Mouse (Mus musculus) mouse trophoblast stem cell (cell line): ENCODE results near the gene Gm28372.
"Not testable (repeated sequence)": the region's sequence is repeated elsewhere in the genome, so short reads cannot be mapped to it uniquely, and the experiment has no call there.

Experiments
- in situ Hi-C, 2 experiments: fragments of 300-500 bp; cut with MseI, MboI; formaldehyde crosslinking; loops; 2 replicates in 1 of 2; 3 replicates in 1 of 2; pipeline ENCODE4 v1.15.1; 2025

Gm28372 gene

GRCm38 (mm10) chr2:130404939-130405338 is at the start of gene Gm28372, which contains the start of gene 1700020A23Rik:
Gene Gm28372 (plus strand): TSS chr2:130405239.
Gene 1700020A23Rik (plus strand): TSS chr2:130405259.
- in situ Hi-C loops = no loop called here

- in situ Hi-C loops = no loop called here
Measured at GRCm38 (mm10) chr2:130357551-130357950, 47.5 kb upstream of the Gm28372 start.

GRCm38 (mm10) chr2:130358852-130359251 is 46.2 kb upstream of the Gm28372 start:
- in situ Hi-C loops = no loop called here

GRCm38 (mm10) chr2:130362511-130363026 is 42.5 kb upstream of the Gm28372 start:
- in situ Hi-C loops = no loop called here

- in situ Hi-C loops = loop anchor here in 1 of 2 experiments (5.0 kb wide), 1 partner anchor 73 kb away; no protein-coding TSS in a partner anchor
Measured at GRCm38 (mm10) chr2:130365211-130366094, 39.6 kb upstream of the Gm28372 start.

GRCm38 (mm10) chr2:130367386-130367785 is 37.7 kb upstream of the Gm28372 start:
- in situ Hi-C loops = loop anchor here in 1 of 2 experiments (5.0 kb wide), 1 partner anchor 75 kb away; no protein-coding TSS in a partner anchor

- in situ Hi-C loops = not testable (repeated sequence)
Measured at GRCm38 (mm10) chr2:130373026-130373425, 32.0 kb upstream of the Gm28372 start.

- in situ Hi-C loops = no loop called here
Measured at GRCm38 (mm10) chr2:130374951-130375350, 30.1 kb upstream of the Gm28372 start.

GRCm38 (mm10) chr2:130383205-130383604 is 21.8 kb upstream of the Gm28372 start:
- in situ Hi-C loops = no loop called here

- in situ Hi-C loops = no loop called here
Measured at GRCm38 (mm10) chr2:130383895-130384294, 21.1 kb upstream of the Gm28372 start.

- in situ Hi-C loops = no loop called here
Measured at GRCm38 (mm10) chr2:130386212-130386611, 18.8 kb upstream of the Gm28372 start.

- in situ Hi-C loops = no loop called here
Measured at GRCm38 (mm10) chr2:130388796-130389195, 16.2 kb upstream of the Gm28372 start.

GRCm38 (mm10) chr2:130390993-130391625 is 13.9 kb upstream of the Gm28372 start:
- in situ Hi-C loops = no loop called here

- in situ Hi-C loops = no loop called here
Measured at GRCm38 (mm10) chr2:130392836-130393235, 12.2 kb upstream of the Gm28372 start.

GRCm38 (mm10) chr2:130395696-130396095 is 9.3 kb upstream of the Gm28372 start:
- in situ Hi-C loops = no loop called here

- in situ Hi-C loops = no loop called here
Measured at GRCm38 (mm10) chr2:130397186-130397985, 7.7 kb upstream of the Gm28372 start, which contains the start of gene Cpxm1. Gene Cpxm1 (minus strand): TSS chr2:130397574.

- in situ Hi-C loops = no loop called here
Measured at GRCm38 (mm10) chr2:130398091-130398490, 6.9 kb upstream of the Gm28372 start.

GRCm38 (mm10) chr2:130400046-130400445 is 5.0 kb upstream of the Gm28372 start:
- in situ Hi-C loops = no loop called here

GRCm38 (mm10) chr2:130401891-130402290 is 3.1 kb upstream of the Gm28372 start:
- in situ Hi-C loops = no loop called here

- in situ Hi-C loops = no loop called here
Measured at GRCm38 (mm10) chr2:130406178-130406577, 1.1 kb downstream of the Gm28372 start, which contains the start of gene Tmem239. Gene Tmem239 (plus strand): TSS chr2:130406478.

GRCm38 (mm10) chr2:130408194-130408593 is 3.2 kb downstream of the Gm28372 start:
- in situ Hi-C loops = no loop called here
